Mouse (Mus musculus) cerebellum, postnatal 4 days (tissue): ENCODE results near the gene Tbx4.
A peak's percentile ranks its signal among the peaks of the same experiment; 100 is the strongest.

Experiments used
- DNase-seq, 2 experiments: peaks; one replicate each; pipeline ENCODE4 v3.0.0; 2022; ENCODE audit warnings: low spot score in 2 of 2, mixed read lengths in 1 of 2

Tbx4 gene

DNA sequence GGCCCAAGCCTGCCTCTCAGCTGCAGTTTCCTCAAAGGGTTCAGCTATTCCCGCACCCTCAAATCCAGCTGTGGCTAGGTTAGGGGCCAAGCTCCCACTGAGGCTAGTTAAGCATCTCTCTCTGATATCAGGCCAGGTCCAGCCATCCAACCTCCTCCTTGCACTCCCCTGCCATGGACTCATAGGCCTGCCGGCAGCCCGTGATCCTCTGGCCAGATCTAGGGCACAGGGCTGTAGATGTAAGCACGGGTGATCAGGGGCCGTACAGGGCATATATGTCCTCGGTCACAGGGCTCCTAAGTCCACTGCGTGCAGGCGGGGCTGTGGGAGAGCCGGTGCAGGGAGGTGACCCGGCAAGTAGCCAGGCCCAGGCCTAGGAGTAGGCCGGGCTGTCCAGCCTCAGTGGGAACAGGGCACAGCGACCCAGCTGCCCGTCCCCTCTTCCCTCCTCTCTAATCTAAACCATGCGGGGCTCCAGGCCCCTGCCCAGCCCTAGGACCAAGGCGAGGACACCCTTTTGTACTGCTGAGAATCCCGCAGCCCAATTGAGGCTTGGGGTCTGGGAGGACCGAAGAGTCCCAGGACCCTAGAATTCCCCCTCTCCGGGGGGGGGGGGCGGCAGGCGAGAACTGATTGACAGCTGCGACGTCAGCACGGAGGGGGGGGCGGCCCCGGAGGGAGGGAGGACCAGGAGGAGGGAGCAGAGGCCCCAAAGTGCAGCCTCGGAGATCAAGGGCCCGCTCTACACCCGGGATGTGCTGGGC is at the start of gene Tbx4:
TSS of gene Tbx4 (plus strand) at position 758 of the 764 bp plus-strand sequence.
- no peak for DNase-seq

- DNase-seq, result no peak
Observed at GRCm38 (mm10) chr11:85836523-85837290, 49.5 kb upstream of the Tbx4 start.

DNA sequence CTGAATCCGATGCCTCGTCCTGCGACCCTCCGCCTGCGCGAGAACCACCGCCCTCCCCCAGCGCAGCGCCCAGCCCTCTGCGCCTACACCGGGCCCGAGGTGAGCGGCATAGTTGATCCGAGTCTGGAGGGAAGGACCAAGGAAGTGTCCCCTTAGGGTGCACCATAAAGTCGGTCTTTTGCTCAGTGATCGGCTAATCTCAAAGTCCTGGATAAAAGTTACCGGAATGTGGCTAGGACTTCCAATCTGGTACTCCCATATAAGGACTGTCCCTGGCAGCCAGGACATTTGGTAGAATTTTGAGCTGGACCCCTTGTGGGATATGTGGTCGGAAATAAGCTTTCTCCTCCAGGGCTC is 49.0 kb upstream of the Tbx4 start:
- DNase-seq, result no peak

DNA sequence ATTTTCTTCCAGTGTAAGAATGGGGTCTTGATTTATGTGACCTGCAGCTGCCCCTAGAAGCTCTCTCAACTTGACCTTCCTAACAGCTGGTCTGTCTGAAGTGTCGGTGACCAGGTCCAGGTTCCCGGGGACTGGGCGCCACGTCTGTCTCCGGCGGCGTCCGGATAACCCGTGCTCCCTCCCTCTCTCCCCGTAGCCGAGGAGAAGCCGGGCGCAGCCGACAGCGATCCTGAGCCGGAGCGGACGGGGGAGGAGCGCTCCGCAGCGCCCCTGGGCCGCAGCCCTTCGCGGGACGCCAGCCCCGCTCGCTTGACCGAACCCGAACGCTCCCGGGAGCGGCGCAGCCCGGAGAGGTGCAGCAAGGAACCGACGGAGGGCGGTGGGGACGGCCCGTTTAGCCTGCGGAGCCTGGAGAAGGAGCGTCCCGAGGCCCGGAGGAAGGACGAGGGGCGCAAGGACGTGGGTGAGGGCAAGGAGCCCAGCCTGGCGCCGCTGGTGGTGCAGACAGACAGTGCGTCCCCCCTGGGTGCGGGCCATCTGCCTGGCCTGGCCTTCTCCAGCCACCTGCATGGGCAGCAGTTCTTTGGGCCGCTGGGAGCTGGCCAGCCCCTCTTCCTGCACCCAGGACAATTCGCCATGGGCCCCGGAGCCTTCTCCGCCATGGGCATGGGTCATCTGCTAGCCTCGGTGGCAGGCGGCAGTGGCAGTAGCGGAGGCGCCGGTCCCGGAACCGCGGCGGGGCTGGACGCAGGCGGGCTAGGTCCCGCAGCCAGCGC is 48.4 kb upstream of the Tbx4 start:
- no peak for DNase-seq

DNA sequence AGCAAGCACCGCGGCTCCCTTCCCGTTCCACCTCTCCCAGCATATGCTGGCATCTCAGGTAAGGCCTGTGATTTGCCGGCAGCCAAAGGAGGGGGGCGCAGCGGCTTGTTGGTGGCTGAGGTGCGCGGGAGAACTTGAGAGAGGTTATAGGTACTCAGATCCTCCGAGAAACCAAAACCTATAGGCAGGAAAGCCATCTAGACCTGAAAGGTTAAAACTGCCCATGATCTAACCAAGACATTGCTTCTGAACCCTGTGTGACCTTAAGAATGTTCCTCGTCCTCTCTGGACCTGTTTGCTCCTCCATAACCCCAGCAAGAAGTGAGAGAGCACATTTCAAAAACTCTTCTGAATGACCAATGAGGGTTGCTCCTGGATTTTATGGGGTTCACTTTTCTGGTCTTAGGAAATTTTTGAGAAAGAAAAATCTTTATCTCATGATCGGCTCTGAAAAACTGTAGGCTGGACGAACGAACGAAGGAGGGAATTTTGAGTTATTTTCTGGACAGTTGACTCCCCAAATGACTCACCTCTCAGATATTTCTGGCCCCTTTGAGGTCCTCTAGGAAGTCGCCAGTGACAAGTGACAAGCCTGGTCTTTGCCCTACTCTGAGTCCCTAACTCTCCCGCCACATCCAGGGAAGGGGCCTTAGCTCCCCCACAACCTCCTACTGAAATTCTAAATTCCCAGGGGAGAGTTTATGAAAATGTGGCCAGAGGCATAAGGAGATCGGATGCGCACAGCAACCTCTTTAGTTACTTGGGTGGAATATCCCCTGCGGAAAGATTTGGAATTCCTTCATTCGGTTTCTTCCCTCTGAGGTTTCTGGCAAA is 47.6 kb upstream of the Tbx4 start:
- no peak for DNase-seq

DNA sequence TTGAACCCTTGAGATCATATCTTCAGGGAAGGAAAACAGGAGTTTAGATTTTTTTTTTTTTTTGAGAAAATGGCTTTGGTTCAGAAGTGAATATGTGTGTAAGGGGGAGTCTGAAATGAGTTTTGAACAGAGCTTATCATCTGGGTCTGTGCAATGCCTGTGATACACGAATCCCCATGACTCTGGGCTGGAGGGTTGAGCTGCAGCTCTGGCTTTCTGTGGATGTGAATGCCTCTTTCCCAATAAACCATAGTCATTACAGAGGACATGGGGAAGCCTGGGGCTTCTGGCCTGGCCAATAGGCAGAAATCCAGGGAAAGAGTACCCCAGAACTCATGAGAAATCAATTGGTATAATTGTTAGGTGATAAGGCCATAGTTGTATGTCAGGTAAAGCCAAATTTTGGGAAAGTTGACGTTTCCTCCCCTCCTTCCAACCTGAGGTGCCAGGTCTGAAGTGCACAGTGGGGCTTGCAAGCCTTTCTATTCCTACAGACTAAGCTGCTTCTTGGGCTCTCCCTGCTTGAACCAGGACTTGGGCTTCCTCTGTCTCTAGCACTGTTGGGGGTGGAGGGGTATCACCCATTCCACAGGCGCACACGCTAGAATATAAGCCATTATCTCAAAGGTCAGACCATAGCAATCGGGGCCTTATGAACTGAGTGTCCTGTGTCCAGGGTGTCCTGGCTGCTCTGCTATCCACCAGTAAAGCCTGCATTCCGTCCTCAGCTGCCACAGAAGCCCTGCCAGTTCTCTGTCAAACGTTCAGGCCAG is 46.8 kb upstream of the Tbx4 start:
- DNase-seq, result no peak

DNA sequence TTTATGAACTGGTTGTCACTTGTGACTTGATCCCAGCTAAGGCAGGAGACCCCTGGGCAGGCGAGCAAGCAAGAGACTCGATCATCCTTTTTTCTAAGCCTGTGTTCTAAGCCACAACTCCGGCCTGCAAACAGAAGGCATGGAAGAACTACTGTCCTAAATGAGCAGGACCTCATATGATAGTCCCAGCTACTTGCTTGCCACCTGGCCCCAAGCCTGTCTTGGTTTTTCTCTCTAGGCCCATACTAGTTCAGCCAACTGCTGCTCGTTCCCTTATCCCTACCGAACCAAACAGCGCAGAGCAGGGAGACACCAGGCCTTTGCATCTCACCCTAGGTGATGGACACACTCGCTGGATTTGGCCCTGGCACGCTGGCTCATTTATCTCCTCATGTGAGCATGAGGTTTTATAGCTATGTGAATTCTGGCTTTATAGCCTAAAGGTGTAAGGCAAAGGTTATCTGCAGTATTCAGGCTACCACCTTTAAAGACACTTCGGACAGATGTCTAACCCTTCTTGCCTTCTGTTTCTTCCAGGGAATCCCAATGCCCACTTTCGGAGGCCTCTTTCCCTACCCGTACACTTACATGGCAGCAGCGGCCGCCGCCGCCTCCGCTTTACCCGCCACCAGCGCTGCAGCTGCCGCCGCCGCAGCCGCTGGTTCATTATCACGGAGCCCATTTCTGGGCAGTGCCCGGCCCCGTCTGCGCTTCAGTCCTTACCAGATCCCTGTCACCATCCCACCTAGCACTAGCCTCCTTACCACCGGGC is 46.0 kb upstream of the Tbx4 start:
- DNase-seq, result no peak

DNA sequence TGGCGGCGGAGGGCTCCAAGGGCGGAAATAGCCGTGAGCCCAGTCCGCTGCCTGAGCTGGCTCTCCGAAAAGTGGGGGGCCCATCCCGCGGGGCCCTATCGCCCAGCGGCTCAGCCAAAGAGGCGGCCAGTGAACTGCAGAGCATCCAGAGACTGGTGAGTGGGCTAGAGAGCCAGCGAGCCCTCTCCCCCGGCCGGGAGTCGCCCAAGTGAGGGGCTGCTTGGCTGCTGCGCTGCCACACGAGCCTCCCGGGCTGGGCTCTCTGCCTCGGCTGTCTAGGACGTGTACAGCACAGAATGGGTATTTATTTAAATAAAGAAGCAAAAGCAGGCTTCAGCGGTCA is 45.4 kb upstream of the Tbx4 start:
- no peak for DNase-seq

GRCm38 (mm10) chr11:85841211-85841681 is 45.0 kb upstream of the Tbx4 start:
- no peak for DNase-seq

GRCm38 (mm10) chr11:85841980-85842379 is 44.2 kb upstream of the Tbx4 start:
- DNase-seq, result peak; percentile 63 to 87

DNA sequence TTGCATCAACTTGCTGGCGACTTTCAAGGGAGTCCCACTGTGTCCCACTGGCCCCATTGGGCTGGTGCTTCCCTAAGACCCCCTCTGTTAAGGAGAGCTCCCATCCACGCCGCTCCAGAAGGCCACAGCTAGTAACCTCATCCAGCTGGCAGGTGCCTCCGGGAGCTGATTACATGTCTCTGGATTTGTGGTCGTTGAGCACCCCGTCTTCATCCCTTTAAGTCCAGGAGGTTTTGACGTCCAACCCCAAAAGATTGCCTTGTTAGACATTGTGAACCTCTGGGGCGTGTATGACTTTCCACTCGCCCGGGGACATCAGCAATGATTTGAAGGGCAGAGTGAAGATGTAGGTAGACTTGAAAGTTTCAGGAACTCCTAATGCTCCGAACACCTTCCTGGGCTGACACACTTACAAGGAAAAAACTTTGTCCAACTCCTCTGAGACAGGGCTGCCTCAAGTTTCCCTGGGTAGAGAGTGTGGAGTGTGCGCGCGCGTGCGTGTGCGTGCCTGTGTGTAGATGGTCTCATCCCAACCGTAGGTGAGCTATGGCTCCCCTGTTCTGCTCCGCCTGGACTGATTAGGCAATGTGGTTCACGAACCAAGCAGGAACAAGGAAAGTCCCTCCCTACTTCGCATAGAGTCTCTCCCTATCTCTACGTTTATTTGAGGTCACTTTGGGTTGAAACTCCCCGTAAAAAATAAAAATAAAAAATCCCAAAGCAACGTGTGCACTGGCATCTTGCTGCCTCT is 43.5 kb upstream of the Tbx4 start:
- no peak for DNase-seq

GRCm38 (mm10) chr11:85843347-85843692 is 42.9 kb upstream of the Tbx4 start:
- DNase-seq, result peak in 1 of 2 experiments; percentile 73

DNA sequence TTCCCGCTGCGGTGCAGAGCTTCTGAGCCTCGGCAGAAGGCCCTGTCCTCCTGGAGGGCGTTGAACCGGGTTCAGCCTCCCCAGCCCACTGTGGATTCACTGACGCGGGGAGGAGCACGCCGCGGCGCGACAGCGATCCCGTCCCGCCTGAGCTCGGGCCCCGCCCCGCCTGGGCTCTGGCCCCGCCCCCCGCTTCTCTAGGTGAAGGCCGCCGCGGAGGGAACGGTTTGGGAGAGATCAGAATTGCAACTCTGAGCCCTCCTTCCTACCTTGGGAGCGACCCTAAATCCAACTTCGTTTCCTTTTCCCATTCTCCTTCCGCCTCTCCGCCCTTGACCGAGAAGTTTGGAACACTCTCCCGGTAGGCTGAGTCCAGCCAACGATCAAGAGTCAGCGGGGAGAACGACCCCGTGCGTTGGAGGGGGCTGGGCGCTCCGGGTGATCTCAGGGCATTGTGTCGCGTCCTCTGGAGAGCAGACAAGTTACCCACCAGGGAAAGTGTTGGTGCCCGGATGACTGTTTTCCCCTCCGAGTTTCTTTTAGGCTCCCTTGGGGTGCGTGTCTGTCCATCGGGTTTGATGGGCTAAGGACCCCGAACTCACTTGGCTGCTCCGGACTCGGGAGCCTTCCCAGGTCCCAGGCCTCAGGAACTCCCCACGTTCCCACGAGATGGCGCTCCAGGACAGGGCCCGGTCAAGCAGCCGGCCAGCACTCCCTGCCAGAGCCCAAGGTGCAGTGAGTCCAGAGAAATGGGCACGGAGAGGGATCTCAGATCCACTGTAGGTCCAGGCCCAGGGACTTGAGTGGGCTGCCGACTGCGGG is 41.9 kb upstream of the Tbx4 start:
- peak; percentile 87 to 90 for DNase-seq

- DNase-seq, result no peak
Observed at GRCm38 (mm10) chr11:85844971-85845370, 41.3 kb upstream of the Tbx4 start.

DNA sequence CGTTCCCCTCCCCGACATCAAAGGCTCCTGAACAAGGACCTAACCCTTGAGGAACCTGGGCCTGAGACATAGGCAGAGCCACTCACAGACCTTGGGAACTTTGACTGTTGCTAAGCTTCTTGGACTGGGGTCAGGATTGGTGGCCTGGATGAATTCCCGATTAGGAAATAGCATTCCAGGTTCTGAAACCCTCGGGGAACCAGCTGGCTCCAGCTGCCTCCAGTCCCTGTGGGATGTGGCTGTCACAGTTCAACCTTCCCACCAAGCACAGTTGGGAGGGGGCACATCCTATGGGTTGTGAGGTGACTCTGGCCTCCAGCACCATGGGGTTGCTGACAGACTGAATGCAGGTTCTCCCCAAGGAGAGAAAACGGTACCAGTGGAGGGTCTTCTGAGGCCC is 40.3 kb upstream of the Tbx4 start:
- DNase-seq, result no peak

DNA sequence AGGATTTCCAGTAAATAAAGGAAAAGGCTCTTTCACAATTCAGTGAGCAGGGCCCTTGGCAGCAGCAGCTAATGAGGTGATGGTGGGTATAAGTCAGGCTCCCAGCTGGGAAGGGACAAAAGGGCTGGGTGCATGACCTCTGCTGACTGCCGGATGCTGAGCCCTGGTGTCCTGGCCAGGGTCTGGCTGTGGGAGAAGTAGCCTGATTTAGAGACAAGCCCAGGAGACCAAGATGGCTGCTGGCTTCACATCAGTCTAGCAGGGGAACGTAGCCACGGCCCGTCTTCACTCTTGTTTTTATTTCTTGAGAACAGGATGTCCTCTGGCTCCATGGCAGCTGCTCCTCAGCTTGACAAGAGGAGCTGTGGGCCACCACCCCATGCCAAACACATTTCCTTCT is 39.7 kb upstream of the Tbx4 start:
- no peak for DNase-seq

- peak in 1 of 2 experiments; percentile 66 for DNase-seq
Observed at GRCm38 (mm10) chr11:85849037-85849436, 37.2 kb upstream of the Tbx4 start.

DNA sequence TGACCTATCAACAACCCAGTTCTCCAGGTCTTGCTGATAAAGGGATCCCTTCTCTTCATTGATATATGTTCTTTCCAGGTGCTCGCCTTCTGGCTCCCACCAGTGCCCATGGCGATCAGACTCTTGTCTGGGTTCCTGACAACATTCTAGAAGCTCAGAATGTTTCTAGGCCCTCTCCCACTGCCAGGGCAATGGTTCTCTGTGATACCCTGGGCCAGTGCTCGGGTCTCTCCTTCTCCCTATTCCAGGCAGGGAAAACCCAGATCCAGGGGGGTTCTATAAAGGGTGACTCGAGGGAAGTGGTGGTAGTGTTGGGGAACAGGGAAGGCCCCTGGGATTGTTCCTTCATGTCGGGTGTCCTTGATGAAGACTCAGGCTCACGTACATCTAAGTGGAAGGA is 36.0 kb upstream of the Tbx4 start, which contains the start of gene Gm11444:
TSS of gene Gm11444 (minus strand) at position 101 of the 400 bp plus-strand sequence.
- no peak for DNase-seq
